ENCODE assay signal across 21 mouse cellular contexts in the genomic region with DNA sequence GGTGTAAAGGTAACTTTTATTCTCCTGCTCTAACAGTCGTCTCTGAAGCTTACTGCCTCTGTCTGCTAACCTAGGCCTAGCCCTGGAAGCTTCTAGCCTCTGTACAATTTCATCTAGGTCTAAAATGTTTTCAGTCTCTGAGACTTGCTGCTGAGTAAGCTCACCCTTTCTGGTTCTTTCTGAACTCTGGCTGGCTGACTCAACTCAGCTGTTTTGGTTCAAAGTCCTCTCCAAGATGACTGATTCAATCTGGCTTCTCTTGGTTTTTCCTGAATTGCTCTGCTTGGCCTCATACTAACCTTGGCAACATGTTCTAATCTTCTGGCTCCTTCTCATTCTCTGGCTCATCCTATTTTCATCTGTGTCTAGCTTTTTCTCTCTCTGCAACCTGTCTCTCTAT. TPM values are rescaled to one million over a fixed set of nuclear protein-coding genes. Genes with fewer than 3 reads are reported as not detected.
DNase-seq lines count a peak whose midpoint lies in the region; ATAC-seq lines count a peak whose summit lies in the region.
"Had no signal": no experiment of that assay in that cellular context is flagged by ENCODE, and none has a peak within 500 bp of the region (broad histone marks: within the 10 kb centered on the region; RNA-seq: fewer than 3 reads in every experiment).

No protein-coding gene starts in this region.

- H3K4me3 ChIP-seq in midbrain, embryonic 11.5 days (ENCODE audit: low read depth, low read length): no peak overlapping the region
- no peak overlapping the region for H3K4me3 ChIP-seq in midbrain, embryonic 10.5 days

- 0 out of 2 replicates have a peak, but pooled peaks cover under 1% of the 10 kb centered on the region for H3K27me3 ChIP-seq in midbrain, embryonic 11.5 days (ENCODE audit: control insufficient read depth, insufficient read depth, low read length)
- no peaks in the 10 kb centered on the region for H3K27me3 ChIP-seq in midbrain, embryonic 10.5 days (ENCODE audit: low read depth, poor library complexity, severe bottlenecking)
- H3K27me3 ChIP-seq: Patski had no signal

- ATAC-seq in midbrain, embryonic 11.5 days (ENCODE audit: low FRiP score): no peak
- ATAC-seq: activated CD4-positive, CD25-positive, alpha-beta regulatory T cell, adult 4 months; CD4-positive, CD25-positive, alpha-beta regulatory T cell, adult 4 months; Patski had no signal

- 74% methylated on average over 1 of the region's 1 CpGs for WGBS in midbrain, embryonic 11.5 days
- 72% methylated on average over 1 of the region's 1 CpGs for WGBS in midbrain, embryonic 10.5 days

- no peak overlapping the region for H3K9ac ChIP-seq in midbrain, embryonic 11.5 days (ENCODE audit: low read length)

- H3K9me3 ChIP-seq in midbrain, embryonic 11.5 days (ENCODE audit: control insufficient read depth, low read length): no peaks in the 10 kb centered on the region
- H3K9me3 ChIP-seq in midbrain, embryonic 10.5 days (replicated peaks): no peaks in the 10 kb centered on the region
- H3K9me3 ChIP-seq: G1E had no signal

- H3K27ac ChIP-seq in midbrain, embryonic 11.5 days (ENCODE audit: low read depth, low read length): no peak overlapping the region
- H3K27ac ChIP-seq in midbrain, embryonic 10.5 days (replicated peaks): no peak overlapping the region

- H3K36me3 ChIP-seq in midbrain, embryonic 11.5 days (ENCODE audit: control insufficient read depth, insufficient read depth, low read length): no peaks in the 10 kb centered on the region
- no peaks in the 10 kb centered on the region for H3K36me3 ChIP-seq in midbrain, embryonic 10.5 days
- H3K36me3 ChIP-seq: G1E had no signal

- no peak overlapping the region for H3K4me2 ChIP-seq in midbrain, embryonic 11.5 days

- peak; percentile 54 for DNase-seq in heart, adult 11 months
- no peak for DNase-seq in heart, adult 18-20 months
- peak; percentile 59 for DNase-seq in midbrain, embryonic 11.5 days (ENCODE audit: low spot score, missing footprints)
- no peak for DNase-seq in midbrain, embryonic 10.5 days (ENCODE audit: low spot score)
- DNase-seq: adrenal gland, adult 2 months; adrenal gland, adult 8-10 months; adrenal gland, postnatal 10 days; adrenal gland, postnatal 14 days; adrenal gland, postnatal 25 days; adrenal gland, postnatal 36 days; B cell, adult 2 months; cerebellum, adult 11 months; cerebellum, adult 11-12 months; cerebellum, adult 18-20 months had no signal

- H3K4me1 ChIP-seq in midbrain, embryonic 11.5 days (ENCODE audit: control insufficient read depth, insufficient read depth, low read length): peaks cover 7% of the 10 kb centered on the region; the same call in 1 of the 2 replicates
- H3K4me1 ChIP-seq in midbrain, embryonic 10.5 days: peaks cover 18% of the 10 kb centered on the region

RNA-seq across cellular contexts. Expression of a gene that starts 38.3 kb away (rescaled TPM):
- 10 to 100 TPM; 19.2 to 19.8 TPM for total RNA-seq in heart, adult 18-20 months (2021)
- 13.0 and 13.9 TPM in 2 replicates for polyA plus RNA-seq in midbrain, embryonic 11.5 days (2014; fragmentation: Nextera tagmentation; extraction: Ambion mirVana)
- 7.4 and 15.4 TPM in 2 replicates for polyA plus RNA-seq in midbrain, embryonic 10.5 days (2016; fragmentation: Nextera tagmentation; extraction: Ambion mirVana)
- total RNA-seq: CH12.LX, MEL had no signal
- polyA plus RNA-seq: G1E had no signal

RNA-seq across cellular contexts. Expression of a gene that starts 38.3 kb away (rescaled TPM):
- 1 to 10 TPM in 1 of 2 experiments, under 1 TPM in 1; 0.42 to 1.7 TPM for total RNA-seq in heart, adult 18-20 months (2021)
- 18.7 and 19.6 TPM in 2 replicates for polyA plus RNA-seq in midbrain, embryonic 11.5 days (2014; fragmentation: Nextera tagmentation; extraction: Ambion mirVana)
- polyA plus RNA-seq in midbrain, embryonic 10.5 days (2016; fragmentation: Nextera tagmentation; extraction: Ambion mirVana): 5.2 and 8.1 TPM in 2 replicates
- total RNA-seq: CH12.LX had no signal
- polyA plus RNA-seq: activated CD4-positive, CD25-positive, alpha-beta regulatory T cell, adult 4 months; CD4-positive, CD25-positive, alpha-beta regulatory T cell, adult 4 months had no signal

RNA-seq across cellular contexts. Expression of a gene that starts 47.2 kb away (rescaled TPM):
- 1 to 10 TPM in 1 of 2 experiments, not detected in 1; 1.2 TPM for total RNA-seq in heart, adult 18-20 months (2021)
- 0.41 and 0.90 TPM in 2 replicates for polyA plus RNA-seq in midbrain, embryonic 11.5 days (2014; fragmentation: Nextera tagmentation; extraction: Ambion mirVana)
- 0.51 and 0.62 TPM in 2 replicates for polyA plus RNA-seq in midbrain, embryonic 10.5 days (2016; fragmentation: Nextera tagmentation; extraction: Ambion mirVana)
- total RNA-seq: adrenal gland, postnatal 14 days; MEL had no signal
- polyA plus RNA-seq: activated CD4-positive, CD25-positive, alpha-beta regulatory T cell, adult 4 months; C2C12; CD4-positive, CD25-positive, alpha-beta regulatory T cell, adult 4 months; G1E had no signal

Comparison
In these comparisons a context has a peak if more than half of its experiments do, and no peak if none do; other contexts are left out.
1. DNase-seq: peak in heart, adult 11 months (single experiment) and midbrain, embryonic 11.5 days (single experiment); none in heart, adult 18-20 months (0 of 2) and midbrain, embryonic 10.5 days (single experiment).